Mouse (Mus musculus): ENCODE measurements around the gene Usp18. TPM values are rescaled to one million over a fixed set of nuclear protein-coding genes. Genes with fewer than 3 reads are reported as not detected.

Gene Usp18
- polyA plus RNA-seq, 1 experiment from 2014 or later = 1.2 TPM

DNA sequence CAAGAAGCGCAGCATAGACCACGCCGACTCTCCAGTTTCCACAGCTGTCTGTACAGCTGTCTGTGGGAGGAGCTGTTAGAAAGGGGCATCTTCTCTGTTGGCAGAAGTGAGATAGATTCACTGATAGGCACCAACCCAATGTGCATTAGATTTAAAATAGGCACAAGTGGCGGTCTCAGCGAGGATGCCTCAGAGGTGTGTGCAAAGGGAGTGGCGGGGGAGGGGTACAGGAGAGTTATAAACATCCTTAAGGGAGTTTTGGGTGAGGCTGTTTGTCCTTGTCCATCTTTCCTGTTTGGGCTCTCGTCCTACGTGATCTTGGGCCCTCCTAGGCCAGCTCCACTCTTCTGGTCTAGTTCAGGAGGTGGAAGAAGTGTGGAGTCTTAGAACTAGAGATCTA, 17.3 kb upstream of the Usp18 start:
- Histone ChIP-seq H3K9ac (no peak overlapping the region), H3K4me1 (no peaks in the 10 kb centered on the region), H3K9me3 (replicated peaks) (no peaks in the 10 kb centered on the region), H3K27ac (no peak overlapping the region), H3K4me3 (no peak overlapping the region), H3K4me2 (replicated peaks) (no peak overlapping the region), H3K36me3 (no peaks in the 10 kb centered on the region), H3K27me3 (no peaks in the 10 kb centered on the region)
- 79% methylated on average over 8 of the region's 8 CpGs for WGBS
- ATAC-seq (ENCODE audit: low FRiP score) = no peak

DNA sequence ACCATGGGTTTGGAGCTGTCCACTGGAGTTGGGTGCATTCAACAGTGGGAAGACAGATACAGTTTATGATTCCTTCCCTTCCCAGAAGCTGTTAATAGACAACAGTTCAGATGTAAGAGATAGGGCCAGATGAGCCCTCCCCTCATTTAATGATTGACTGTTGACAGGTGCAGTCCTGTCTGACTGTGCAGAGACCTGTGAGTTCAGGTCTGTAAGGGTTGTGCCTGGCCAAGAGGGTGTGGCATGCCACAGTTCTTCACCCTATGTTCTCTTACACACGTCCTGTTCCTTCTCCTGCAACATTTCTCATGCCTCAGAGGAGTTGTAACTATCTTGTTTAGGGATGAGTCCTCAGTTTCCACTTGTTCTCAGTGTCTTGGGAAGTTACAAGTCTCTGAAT, 13.1 kb upstream of the Usp18 start:
- Histone ChIP-seq H3K9ac (no peak overlapping the region), H3K4me1 (no peaks in the 10 kb centered on the region), H3K9me3 (replicated peaks) (no peaks in the 10 kb centered on the region), H3K4me2 (replicated peaks) (no peak overlapping the region), H3K27ac (no peak overlapping the region), H3K36me3 (no peaks in the 10 kb centered on the region), H3K27me3 (no peaks in the 10 kb centered on the region), H3K4me3 (no peak overlapping the region)
- WGBS = 77% methylated on average over 1 of the region's 1 CpGs
- ATAC-seq (ENCODE audit: low FRiP score) = no peak

DNA sequence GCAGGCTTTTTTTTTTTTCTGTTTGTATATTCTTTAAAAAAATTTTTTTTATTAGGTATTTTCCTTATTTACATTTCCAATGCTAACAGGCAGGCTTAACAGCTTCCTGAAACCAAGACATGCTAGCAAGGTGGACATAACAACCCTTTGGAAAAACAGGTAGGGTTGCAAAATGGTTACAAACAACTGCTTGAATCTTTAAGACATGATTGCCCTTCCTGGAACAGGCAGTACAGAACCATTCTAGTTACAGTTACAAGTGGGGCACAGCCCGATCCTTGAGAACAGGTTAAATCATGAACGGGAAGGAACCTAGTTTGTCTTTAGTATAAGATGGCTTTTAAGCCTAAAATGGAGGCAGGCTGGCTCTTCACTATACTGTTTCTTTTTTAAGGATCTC, 9.3 kb upstream of the Usp18 start:
- no peak overlapping the region for H3K4me3 ChIP-seq
- no peaks in the 10 kb centered on the region for H3K36me3 ChIP-seq
- no peak overlapping the region for H3K9ac ChIP-seq
- H3K4me1 ChIP-seq = no peaks in the 10 kb centered on the region
- H3K4me2 ChIP-seq (replicated peaks) = no peak overlapping the region
- H3K27ac ChIP-seq = no peak overlapping the region
- H3K27me3 ChIP-seq = no peaks in the 10 kb centered on the region
- 99% methylated on average over 2 of the region's 2 CpGs for WGBS
- H3K9me3 ChIP-seq (replicated peaks) = no peaks in the 10 kb centered on the region
- ATAC-seq (ENCODE audit: low FRiP score) = no peak

DNA sequence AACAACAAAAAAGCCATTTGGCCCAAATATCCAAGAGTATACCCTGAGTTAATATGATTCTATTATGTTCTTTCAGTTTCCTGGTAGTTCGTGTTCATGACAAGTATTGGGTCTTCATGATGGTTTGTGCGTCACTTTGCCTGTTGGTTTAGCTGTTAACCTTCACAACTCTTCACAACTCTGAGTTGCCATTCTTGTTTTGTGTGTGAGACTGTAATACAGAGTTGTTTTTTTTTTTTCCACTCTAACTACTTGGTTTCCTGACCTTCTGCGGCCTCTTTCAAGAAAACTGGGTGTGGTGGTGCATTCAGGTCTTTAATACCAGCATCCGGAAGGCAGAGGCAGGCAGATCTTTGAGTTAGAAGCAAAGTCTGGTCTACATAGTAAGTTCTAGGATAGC, 7.5 kb upstream of the Usp18 start:
- WGBS = 93% methylated on average over 4 of the region's 4 CpGs
- no peaks in the 10 kb centered on the region for H3K9me3 ChIP-seq (replicated peaks)
- H3K36me3 ChIP-seq = no peaks in the 10 kb centered on the region
- H3K4me3 ChIP-seq = no peak overlapping the region
- H3K9ac ChIP-seq = no peak overlapping the region
- ATAC-seq (ENCODE audit: low FRiP score) = no peak
- no peak overlapping the region for H3K4me2 ChIP-seq (replicated peaks)
- H3K27ac ChIP-seq = no peak overlapping the region
- H3K27me3 ChIP-seq = no peaks in the 10 kb centered on the region
- H3K4me1 ChIP-seq = no peaks in the 10 kb centered on the region

DNA sequence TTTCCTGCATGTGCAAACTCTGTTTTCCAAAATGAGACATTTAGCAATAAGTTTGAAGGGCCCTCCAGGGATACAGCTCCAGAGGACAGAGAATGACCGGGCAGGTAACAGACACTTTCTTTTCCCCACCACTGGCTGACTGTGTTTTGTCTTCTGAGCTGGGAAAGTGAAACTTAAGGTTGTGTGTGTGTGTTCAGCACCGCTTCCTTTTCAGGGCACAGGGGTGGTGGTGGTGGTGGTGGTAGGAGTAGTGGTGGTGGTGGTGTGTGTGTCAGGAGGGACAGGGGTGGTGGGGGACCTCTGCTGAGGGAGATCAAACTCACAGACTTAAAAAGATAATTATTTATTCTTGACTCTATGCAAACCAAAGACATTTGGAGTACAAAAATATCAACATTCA, 3.9 kb upstream of the Usp18 start:
- Histone ChIP-seq H3K36me3 (no peaks in the 10 kb centered on the region), H3K4me3 (no peak overlapping the region), H3K9ac (no peak overlapping the region), H3K9me3 (replicated peaks) (no peaks in the 10 kb centered on the region), H3K4me2 (replicated peaks) (no peak overlapping the region), H3K27ac (no peak overlapping the region), H3K27me3 (peaks cover 15% of the 10 kb centered on the region), H3K4me1 (no peaks in the 10 kb centered on the region)
- 80% methylated on average over 2 of the region's 2 CpGs for WGBS
- ATAC-seq (ENCODE audit: low FRiP score) = no peak

DNA sequence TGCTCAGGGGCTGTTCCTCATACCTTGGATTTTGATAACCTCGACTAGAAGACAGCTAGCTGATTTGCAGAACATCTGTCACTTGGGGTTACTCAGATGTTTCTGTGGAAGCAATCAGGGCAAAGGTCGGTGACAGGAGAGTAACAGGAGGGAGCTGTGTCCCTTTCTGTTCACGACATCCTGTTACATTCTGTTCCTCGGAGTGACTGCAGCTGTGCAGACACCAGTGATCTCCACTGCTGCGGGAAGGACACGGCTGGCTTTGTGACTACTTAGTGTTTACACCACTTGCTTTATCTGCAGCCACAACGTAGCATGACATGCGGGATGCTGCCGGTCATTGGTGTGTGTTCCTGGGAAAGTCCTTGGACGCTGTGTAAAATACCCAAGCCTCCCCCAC, 2.5 kb upstream of the Usp18 start:
- Histone ChIP-seq H3K9me3 (replicated peaks) (no peaks in the 10 kb centered on the region), H3K27ac (no peak overlapping the region), H3K9ac (no peak overlapping the region), H3K4me3 (no peak overlapping the region), H3K27me3 (peaks cover 24% of the 10 kb centered on the region), H3K4me1 (no peaks in the 10 kb centered on the region), H3K4me2 (replicated peaks) (no peak overlapping the region), H3K36me3 (no peaks in the 10 kb centered on the region)
- 56% methylated on average over 10 of the region's 10 CpGs for WGBS
- ATAC-seq (ENCODE audit: low FRiP score) = no peak

DNA sequence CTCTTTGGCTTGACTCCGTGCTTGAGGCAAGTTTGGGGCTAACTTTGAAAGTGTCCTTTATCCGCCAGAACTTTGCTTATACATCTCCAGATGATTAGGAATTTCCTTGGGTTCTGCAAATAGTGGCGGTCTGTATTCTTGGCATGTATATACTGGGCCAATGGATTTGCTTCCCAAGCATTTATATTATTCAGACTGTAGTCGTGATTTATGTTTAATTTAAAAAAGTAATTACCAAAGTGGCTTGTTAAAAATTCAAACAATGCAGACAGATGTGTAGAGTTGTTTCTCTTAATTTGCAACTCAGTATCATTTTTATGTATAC, 293 bp downstream of the Usp18 start:
- H3K4me2 ChIP-seq (replicated peaks) = peak overlapping the region; percentile 59
- ATAC-seq (ENCODE audit: low FRiP score) = peak; percentile 49; the same call in 1 of the 2 replicates
- no peaks in the 10 kb centered on the region for H3K4me1 ChIP-seq
- WGBS = 16% methylated on average over 4 of the region's 4 CpGs
- H3K9me3 ChIP-seq (replicated peaks) = no peaks in the 10 kb centered on the region
- H3K36me3 ChIP-seq = no peaks in the 10 kb centered on the region
- peak overlapping the region; percentile 13; the same call in 1 of the 2 replicates for H3K9ac ChIP-seq
- H3K4me3 ChIP-seq = peak overlapping the region; percentile 43
- H3K27ac ChIP-seq = no peak overlapping the region
- peaks cover 24% of the 10 kb centered on the region for H3K27me3 ChIP-seq

DNA sequence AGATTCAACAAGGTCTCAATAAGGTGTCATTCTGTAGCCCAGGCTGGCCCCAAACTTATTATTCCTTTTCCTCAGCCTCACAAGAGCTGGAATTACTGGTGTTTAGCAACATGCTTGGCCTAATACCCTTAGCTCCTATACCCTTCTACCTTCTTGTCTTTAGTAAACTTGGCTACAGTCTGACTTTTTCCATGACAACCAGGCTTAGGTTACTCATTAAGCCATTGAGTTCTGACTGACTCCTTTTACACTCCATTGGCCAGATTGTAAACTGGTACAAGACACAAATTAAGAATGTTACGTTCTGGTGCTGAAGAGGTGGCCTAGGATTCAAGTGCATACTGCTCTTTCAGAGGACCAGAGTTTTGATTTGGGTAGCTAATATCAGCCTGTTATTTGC, 4.7 kb downstream of the Usp18 start:
- no peak for ATAC-seq (ENCODE audit: low FRiP score)

DNA sequence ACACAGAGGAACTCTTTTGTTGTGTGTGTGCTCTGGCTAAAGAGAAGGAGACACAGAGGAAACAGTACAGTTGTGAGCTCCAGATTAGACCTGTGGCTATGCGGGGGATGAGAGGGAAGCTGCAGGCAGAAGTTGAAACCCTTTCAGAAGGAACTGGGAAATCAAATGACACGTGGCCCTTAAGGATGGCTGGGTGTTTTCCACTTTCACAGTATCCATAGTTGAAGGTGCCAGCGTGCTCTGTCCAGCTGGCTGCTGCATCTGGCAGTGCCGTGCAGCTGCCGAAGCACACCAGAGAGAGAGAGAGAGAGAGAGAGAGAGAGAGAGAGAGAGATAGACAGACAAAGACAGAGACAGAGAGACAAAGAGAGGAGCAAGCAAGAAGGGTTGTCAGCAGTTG, 5.5 kb downstream of the Usp18 start:
- Histone ChIP-seq H3K9ac (no peak overlapping the region), H3K4me2 (replicated peaks) (no peak overlapping the region), H3K9me3 (replicated peaks) (no peaks in the 10 kb centered on the region), H3K27ac (no peak overlapping the region), H3K27me3 (peaks cover 9% of the 10 kb centered on the region), H3K36me3 (no peaks in the 10 kb centered on the region), H3K4me3 (no peak overlapping the region), H3K4me1 (no peaks in the 10 kb centered on the region)
- no peak for ATAC-seq (ENCODE audit: low FRiP score)
- 71% methylated on average over 5 of the region's 5 CpGs for WGBS

More for the DNA sequence above, 4.7 kb downstream of the Usp18 start:
- Histone ChIP-seq H3K4me2 (replicated peaks) (no peak overlapping the region), H3K9ac (no peak overlapping the region), H3K9me3 (replicated peaks) (no peaks in the 10 kb centered on the region), H3K27me3 (peaks cover 9% of the 10 kb centered on the region), H3K4me1 (no peaks in the 10 kb centered on the region), H3K4me3 (no peak overlapping the region), H3K27ac (no peak overlapping the region), H3K36me3 (no peaks in the 10 kb centered on the region)
- WGBS = 53% methylated on average over 1 of the region's 1 CpGs

DNA sequence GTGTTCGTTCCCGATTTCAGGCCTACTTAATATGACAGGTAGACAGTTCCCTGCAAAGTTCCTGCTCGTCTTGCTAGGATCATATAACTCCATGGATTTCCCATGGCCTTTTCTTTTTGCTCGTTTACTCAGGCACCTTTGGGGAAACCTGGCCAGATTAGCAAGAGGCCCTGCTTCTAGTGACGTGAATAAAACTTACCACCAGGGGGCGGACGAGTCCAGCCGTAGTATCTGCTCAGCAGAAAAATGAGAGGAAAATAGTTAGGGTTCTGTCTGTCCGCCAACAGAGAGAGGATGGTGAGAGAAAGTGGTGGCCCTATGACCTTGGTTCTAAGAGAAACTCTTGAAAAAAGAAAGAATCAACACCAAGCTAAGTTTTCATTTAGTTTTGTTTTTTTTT, 14.8 kb downstream of the Usp18 start:
- WGBS = 38% methylated on average over 9 of the region's 9 CpGs
- no peaks in the 10 kb centered on the region for H3K36me3 ChIP-seq
- no peaks in the 10 kb centered on the region for H3K4me1 ChIP-seq
- no peak overlapping the region for H3K4me2 ChIP-seq (replicated peaks)
- no peak overlapping the region for H3K9ac ChIP-seq
- H3K9me3 ChIP-seq (replicated peaks) = no peaks in the 10 kb centered on the region
- no peaks in the 10 kb centered on the region for H3K27me3 ChIP-seq
- no peak for ATAC-seq (ENCODE audit: low FRiP score)
- no peak overlapping the region for H3K27ac ChIP-seq
- no peak overlapping the region for H3K4me3 ChIP-seq

DNA sequence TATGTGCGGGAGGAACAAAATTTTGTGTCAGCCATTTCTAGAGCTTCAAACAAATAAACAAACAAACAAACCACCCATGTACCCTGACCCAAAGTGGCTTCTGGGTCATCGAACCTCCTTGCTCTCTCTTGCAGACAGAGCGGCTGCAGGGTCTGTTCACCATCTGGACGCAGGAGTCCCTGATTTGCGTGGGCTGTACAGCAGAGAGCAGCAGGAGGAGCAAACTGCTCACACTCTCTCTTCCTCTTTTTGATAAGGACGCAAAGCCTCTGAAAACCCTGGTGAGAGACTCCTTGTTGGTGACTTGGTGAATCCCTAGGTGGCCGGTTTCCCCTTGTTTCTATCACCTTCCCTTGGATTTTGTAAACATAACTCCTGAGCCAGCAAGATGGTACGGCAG, 15.5 kb downstream of the Usp18 start:
- no peak overlapping the region for H3K4me3 ChIP-seq
- no peak overlapping the region for H3K4me2 ChIP-seq (replicated peaks)

DNA sequence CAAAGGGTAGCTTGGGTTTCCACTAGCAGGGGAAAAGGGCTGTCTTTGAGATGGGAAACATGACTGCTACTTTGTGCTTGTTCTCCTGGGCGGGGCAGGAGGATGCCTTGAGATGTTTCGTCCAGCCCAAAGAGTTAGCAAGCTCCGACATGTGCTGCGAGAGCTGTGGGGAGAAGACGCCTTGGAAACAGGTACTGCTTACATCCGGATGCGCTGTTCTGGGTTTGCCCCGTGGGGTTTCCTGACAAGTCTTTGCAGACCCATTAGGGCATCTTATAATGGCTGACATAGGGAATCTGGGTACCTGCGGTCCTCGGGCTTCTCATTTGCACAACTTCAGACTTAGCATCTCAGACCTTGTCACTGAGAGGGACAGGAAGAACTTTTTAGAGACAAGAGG, 16.3 kb downstream of the Usp18 start:
- ATAC-seq (ENCODE audit: low FRiP score) = no peak
- H3K27me3 ChIP-seq = no peaks in the 10 kb centered on the region
- 94% methylated on average over 10 of the region's 10 CpGs for WGBS
- 0 out of 2 replicates have a peak, but pooled peaks cover 4% of the 10 kb centered on the region for H3K9me3 ChIP-seq (replicated peaks)
- no peaks in the 10 kb centered on the region for H3K36me3 ChIP-seq
- no peak overlapping the region for H3K27ac ChIP-seq
- H3K4me1 ChIP-seq = no peaks in the 10 kb centered on the region
- no peak overlapping the region for H3K4me2 ChIP-seq (replicated peaks)
- no peak overlapping the region for H3K9ac ChIP-seq
- H3K4me3 ChIP-seq = no peak overlapping the region

More for the DNA sequence above, 15.5 kb downstream of the Usp18 start:
- Histone ChIP-seq H3K27me3 (no peaks in the 10 kb centered on the region), H3K36me3 (no peaks in the 10 kb centered on the region), H3K27ac (no peak overlapping the region), H3K4me1 (no peaks in the 10 kb centered on the region), H3K9ac (no peak overlapping the region), H3K9me3 (replicated peaks) (0 out of 2 replicates have a peak, but pooled peaks cover 4% of the 10 kb centered on the region)
- no peak for ATAC-seq (ENCODE audit: low FRiP score)
- 79% methylated on average over 8 of the region's 8 CpGs for WGBS

DNA sequence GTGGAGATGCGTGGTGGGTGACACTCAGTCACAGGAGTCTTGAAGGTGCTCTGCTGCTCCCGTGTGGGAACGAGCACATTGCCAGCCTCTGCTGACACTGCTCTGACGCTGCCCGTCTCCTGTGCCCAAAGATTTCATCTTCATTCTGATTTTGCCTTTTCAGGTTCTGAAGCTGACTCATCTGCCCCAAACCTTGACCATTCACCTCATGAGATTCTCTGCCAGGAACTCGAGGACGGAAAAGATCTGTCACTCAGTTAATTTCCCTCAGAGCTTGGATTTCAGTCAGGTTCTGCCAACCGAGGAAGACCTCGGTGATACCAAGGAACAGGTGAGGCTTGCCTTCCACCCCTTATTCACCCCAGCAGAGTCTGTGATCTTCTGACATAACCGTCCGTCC, 16.8 kb downstream of the Usp18 start:
- H3K27ac ChIP-seq = no peak overlapping the region
- no peaks in the 10 kb centered on the region for H3K27me3 ChIP-seq
- H3K9ac ChIP-seq = no peak overlapping the region
- 0 out of 2 replicates have a peak, but pooled peaks cover 4% of the 10 kb centered on the region for H3K9me3 ChIP-seq (replicated peaks)
- ATAC-seq (ENCODE audit: low FRiP score) = no peak
- no peaks in the 10 kb centered on the region for H3K36me3 ChIP-seq
- 94% methylated on average over 11 of the region's 11 CpGs for WGBS
- no peaks in the 10 kb centered on the region for H3K4me1 ChIP-seq
- no peak overlapping the region for H3K4me3 ChIP-seq
- H3K4me2 ChIP-seq (replicated peaks) = no peak overlapping the region

DNA sequence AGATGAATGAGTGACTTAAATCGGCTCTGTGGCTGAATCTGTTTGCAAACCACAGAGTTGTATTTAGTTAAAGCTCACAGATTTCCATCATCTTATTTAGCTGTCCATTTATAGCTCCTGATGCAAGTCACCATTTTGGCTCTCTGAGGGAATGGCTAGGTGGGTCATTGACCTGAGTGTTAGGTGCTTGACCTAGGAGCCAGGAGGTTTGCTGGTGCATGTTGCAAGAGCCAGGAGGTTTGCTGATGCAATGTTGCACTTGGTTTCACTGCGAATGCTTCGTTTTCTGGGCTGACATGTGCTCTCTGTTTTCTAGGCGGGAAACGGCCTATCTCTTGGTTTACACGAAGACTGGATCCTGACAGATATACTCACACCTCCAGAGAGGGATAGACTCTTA, 24.4 kb downstream of the Usp18 start:
- no peaks in the 10 kb centered on the region for H3K27me3 ChIP-seq
- H3K9me3 ChIP-seq (replicated peaks) = 0 out of 2 replicates have a peak, but pooled peaks cover 4% of the 10 kb centered on the region
- no peak for ATAC-seq (ENCODE audit: low FRiP score)
- H3K4me3 ChIP-seq = no peak overlapping the region
- H3K36me3 ChIP-seq = no peaks in the 10 kb centered on the region
- no peak overlapping the region for H3K4me2 ChIP-seq (replicated peaks)
- no peak overlapping the region for H3K9ac ChIP-seq
- 87% methylated on average over 6 of the region's 6 CpGs for WGBS
- no peak overlapping the region for H3K27ac ChIP-seq
- H3K4me1 ChIP-seq = 0 out of 2 replicates have a peak, but pooled peaks cover 4% of the 10 kb centered on the region

Measured in hindbrain, embryonic 12.5 days (tissue).